Mouse (Mus musculus) c-Kit-positive CD71-positive TER-119-negative erythroid progenitor cells, embryonic 14.5 days (primary cell): ENCODE measurements around the gene Golga2.

Experiments
- DNase-seq: peaks from one replicate; pipeline ENCODE4 v3.0.0-alpha.2; 2013; ENCODE audit warnings: low read depth

The Golga2 gene

DNA sequence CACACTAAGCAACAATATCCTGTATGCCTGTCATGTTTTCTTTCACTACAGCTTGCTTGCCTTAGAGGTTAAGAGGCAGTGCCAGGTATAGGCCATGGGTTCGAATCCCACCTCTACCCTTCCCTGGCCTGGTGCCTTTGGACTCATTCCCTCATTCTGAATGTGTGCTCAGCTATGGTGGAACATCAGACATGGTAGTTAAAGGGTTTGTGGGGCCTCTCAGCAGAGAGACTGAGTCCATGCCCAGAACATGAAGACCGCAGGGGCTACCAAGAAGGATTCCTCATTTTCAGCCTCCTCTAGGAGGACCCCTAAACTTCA is 56.1 kb downstream of the Golga2 start:
- no peak for DNase-seq

DNA sequence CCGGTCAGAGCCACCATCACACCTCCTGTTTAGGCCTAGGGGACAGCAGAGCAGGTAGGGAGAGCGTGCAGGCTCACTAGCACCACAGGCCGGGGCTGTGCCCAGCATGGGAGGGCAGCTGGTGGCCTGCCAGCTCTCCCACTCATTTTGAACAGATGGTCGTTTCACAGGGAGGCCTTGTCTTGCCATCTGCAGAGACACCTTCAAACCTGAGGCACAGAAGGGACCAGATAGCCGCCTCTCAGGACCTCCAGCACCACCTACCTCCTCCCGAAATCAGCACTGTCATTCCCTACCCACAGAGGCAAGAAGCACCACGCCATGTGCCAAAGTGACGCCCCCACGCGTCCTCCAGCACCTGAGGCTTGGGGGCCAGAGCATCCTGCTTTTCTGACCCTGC is 56.9 kb downstream of the Golga2 start:
- DNase-seq = no peak

DNA sequence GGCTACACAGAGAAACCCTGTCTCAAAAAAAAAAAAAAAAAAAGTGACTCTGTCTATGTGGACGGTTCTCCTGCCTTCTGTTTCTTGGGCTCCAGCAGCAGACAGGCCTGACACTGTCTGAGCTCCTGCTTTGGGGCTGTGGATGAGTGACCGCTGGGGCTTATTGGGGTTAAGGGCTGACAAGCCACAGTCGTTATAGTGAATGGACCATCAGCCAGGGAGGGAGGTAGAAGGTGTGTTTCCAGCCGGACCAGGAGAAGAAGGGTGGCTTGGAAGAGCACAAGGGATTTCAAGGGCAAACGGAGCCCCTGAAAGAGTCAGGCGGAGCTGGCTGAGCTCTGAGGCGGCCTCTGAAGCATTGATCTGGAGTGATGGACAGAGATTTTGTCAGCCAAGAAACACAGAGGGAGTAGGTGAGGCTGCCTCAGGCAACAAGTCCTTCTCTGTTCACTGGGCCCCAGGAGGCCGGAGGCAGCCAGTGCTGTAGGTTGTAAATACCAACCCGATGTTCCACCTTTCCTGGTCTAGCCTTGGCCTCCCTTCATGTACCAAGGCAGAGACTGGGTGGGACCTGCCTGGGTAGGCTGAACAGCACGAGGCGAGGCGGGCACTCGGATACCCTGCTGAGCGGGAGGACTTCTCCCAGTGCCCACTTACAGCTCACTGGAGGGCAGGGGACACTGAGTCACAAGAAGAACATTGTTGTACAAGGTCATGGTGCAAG is 57.6 kb downstream of the Golga2 start:
- no peak for DNase-seq

DNA sequence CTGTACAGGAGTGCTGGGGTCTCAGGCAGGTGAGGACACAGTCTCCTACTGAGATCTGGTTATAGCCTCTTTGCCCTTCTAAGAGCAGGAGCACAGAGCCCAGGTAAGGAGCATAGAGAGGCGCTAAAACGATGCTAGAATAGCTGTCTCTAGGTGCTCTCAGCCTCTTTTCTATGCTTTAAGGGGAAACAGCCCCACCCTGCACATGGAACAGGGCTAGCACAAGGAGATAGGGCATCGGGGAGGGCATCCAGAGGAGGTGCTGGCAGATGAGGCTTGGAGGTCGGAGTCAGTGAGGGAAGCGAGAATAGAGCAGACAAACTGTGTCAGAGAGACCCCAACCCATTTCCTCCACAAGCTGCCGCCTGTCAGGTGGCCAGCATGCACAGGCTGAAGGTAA is 59.8 kb downstream of the Golga2 start:
- no peak for DNase-seq

DNA sequence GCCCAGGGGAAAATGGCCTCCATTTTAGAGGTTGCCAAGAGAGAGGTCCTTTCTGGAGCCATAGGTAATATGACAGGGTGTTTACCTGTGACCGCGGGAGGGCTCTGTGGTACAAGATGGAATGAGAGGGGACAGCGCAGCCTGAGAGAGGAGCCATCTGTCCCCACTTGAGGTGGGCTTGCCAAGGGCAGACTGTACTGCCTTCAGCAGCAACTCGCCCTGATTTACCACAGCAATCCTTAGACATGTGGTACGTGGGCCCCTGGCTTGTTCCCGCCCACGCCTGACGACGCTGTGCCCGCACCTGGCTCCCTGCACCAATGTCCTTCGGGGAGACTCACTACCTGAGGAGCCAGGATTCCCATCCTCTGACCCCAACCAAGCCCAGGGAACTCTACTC is 61.1 kb downstream of the Golga2 start:
- no peak for DNase-seq

DNA sequence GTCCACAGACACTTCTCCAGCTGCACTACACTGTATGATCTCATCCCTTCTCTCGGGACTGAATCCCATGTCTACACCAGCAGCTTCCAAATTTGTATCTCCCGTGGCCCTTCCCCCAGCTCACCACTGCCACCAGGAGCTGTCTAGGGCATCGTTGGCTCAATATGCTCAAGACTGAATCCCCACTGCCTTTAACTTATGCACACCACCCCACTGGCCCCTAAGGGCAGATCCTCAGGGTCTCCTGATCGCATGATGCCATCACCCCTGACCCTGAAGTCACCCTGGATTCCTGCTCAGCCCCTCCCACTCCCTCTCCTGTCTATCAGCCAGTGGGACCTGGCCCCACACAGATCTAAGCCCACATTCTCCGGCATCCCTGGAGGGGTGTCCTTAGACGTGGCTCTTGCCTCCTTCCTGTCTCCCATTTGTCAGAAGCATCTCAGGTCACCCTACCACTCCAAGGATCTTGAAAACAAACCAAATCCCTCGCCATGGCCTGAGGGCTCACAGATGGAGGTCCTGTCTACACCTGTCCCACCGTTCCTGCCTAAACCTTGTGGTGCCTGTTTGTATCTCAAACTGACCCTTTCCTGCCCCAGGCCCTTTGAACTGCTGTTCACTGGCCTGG is 62.6 kb downstream of the Golga2 start:
- no peak for DNase-seq

DNA sequence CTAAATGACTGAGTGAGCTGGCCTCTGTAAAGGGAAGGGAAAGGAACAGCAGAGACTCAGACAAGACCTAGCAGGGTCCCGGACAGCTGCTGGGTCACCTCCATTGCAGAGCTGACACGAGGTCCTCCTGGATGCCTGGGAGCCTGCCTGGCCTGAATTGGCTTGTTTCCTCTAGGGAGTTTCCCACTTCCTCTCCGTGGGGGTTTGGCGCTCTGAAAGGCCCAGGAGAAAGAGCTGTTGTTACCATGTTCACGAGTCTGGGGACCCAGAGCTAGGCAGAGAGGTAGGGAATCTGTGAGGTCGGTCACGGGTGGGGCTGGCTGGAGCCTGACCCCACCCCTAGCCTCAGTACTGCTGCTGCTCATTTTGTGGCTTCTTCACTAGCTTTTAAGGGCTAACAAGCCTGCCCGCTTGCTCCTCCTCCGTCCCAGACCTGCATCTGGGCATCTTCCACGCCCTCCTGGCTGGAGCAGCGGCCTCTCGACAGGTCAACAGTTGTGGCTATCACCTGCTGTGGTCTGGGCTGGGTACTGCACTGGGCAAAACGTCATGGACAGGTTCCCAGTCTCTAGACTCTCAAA is 63.4 kb downstream of the Golga2 start:
- no peak for DNase-seq

DNA sequence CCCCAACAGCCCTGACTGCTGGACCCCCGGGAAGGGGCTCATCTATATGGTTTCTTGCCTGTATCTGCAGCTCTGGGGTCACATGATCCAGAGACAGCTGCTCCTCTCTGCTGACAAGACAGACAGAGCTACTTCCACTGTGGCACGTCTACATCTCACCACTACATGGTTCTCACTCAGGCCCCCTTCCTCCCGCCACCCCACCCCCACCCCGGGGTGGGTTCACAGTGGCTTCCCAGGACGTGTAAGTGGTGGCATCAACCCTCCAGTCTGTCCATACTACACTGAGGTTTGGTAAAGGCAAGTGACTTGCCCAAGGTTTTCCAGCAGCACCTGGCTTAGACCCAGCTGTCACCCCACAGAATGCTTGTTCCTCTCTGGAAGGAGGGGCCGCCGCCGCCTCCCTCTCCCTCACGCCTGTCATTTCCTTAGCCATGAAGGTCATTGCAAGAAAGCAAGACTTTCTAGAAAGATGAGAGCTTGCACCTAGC is 64.3 kb downstream of the Golga2 start:
- no peak for DNase-seq

DNA sequence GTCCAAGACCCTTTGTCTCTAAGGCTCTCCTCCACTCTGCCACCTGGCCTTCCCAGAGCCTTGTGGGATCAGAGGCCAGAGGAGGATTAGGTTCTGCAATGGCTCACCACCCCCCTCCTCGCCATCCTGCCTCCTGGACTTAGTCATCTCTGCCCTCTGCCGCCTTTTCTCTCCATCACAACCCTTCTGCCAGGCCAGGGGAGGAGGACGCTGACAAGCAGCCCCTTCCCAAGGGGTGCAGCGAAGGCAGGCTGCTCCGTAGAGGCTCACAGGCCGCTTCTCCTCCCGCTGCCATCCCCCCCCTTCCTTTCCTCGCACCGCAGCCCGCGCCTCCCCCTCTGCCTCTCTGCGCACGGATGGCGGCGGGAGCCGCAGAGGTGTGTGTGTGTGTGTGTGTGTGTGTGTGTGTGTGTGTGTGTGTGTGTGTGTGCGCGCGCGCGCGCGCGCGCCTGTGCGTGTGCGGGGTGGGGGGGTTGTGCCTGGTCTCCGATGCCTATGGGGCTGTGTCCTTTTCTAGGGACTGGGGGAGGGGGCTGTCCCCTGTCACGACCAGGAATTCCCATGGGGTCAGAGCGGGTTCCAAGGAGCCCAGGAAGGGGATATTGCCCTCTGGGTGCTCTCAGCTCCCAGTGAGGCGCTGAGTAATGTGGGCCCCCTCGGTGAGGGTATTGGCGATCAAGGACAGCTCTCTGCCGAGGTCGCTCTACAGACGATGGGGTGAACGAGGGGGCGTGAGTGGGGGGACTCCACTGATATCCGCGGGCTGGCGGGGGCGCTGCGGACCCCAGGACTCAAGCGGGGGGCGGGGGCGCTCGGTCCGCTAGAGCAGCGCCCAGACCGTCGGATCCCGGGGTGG is 65.2 kb downstream of the Golga2 start, which contains the start of gene Ciz1:
Ciz1 (plus strand) TSS at position 177 of the 856 bp plus-strand sequence.
- no peak for DNase-seq

DNA sequence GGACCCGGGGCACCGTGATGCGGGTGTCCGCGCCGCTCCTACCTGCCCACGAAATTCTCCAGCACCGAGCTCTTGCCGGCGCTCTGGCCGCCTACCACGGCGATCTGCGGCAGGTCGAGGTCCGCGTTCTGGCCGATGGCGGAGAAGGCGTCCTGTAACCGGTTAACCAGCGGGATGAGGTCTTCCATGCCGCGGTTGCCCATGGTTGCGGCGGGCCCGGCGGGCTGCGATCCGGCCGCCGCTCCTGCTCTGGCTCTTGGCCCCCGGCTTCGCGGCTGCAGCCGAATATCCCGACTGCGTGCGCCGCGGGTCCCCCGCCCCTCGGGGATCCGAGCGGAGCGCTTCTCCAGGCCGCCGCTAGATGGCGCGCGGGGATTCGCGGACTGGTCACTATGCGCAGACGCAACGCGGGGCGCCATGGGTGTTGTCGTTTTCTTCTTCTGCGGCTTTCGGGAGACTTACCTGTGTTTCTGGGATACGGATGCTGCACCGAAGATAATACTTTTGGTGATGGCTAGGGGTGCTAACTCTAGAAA is 65.9 kb downstream of the Golga2 start, which contains the start of gene Dnm1:
Dnm1 (minus strand) TSS at position 332 of the 536 bp plus-strand sequence.
- peak; percentile 76 for DNase-seq

DNA sequence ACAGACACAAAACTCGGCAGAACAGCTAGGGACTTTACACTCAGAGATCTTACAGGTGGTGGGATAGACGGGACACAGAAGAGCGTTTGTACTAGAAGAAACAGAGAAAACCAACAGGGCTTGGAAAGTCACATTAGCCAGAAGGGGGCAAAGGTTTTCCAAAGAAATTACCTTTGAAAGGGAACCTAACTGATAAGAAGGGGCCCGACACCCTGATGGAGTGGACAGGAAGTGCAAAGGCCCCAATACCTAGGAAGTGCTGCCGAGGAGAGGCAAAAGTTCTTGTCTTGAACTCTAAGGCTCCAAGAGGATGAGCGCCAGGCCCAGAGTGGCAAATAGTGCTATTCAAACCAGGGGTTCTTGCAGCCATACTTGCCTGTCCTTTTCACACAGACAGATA is 66.7 kb downstream of the Golga2 start:
- DNase-seq = no peak

DNA sequence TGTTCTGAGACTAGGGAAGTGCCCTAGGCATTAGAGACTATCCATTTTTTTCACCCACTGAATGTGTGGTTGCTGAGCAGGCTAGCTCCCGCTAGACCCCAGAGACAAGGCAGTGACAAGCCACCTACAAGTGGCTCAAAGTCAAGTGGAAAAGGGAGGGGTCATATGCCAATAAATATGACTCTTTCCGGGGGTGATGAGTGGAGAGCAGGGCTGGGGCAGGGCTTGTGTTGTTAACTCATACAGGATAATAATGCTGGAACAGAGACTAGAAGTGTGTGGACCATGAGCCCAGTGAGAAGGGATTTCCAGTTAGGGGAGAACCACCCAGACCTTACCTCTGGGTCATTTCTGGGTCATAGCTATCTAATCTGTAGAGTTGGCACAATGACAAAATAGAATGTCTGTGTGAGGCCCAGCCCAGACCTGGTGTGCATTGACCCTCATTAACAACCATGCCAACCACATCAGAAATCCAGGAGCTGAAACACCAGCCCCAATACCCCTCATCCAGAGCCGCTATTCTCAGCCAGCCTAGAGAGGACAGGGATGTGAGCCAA is 67.2 kb downstream of the Golga2 start:
- no peak for DNase-seq

DNA sequence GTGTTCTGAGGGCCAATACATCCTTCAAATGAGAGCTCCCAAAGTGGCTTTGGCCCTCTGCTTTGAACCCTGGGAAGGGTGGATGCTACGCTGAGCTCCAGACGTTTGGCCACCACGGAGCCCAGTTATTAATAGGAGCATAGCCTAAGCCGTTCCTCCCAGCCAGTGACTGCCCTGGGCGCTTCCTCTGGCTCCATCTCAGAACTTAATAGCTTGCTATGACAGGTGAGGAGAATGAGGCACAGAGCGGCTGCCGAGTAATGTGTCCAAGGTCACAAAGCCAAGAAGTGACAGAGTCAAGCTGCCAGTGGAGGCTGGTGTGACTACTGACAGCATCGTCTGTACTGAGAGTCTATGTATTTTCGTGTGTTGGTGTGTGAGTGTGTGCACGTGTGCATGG is 69.0 kb downstream of the Golga2 start:
- no peak for DNase-seq
